In the genomic region with DNA sequence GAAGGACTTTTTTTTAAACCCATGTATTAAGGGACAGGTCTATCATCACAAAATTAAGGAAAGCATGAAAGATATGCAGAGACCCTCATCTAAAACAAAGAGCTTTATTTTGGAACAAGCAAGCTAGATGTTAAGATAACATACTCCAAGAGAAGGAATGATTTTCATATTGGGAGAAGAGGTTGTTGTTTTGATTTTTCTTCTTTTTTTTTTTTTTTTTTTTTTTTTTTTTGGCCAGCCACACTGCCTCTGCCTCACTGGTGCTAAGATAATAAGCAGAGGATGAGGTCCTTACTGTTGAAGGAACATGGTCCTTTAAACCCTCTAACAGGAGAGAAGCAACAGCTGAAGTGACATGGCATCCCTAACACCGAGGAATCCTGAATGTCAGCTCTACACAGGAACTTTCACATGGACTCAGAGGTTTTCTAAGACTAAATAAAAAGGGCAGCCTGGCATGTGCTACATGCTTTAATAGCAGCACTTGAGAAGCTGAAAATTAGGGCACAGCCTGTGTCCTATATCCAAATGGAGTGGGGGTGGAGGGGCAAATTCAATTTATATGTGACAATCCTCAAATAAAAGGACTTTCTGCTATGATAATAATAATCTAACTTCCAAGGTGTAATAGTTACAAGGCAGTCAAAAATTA, we compare ENCODE assay signal across 9 mouse cellular contexts. TPM values are rescaled to one million over a fixed set of nuclear protein-coding genes. Genes with fewer than 3 reads are reported as not detected.
DNase-seq lines count a peak whose midpoint lies in the region; ATAC-seq and TF ChIP-seq lines count a peak whose summit lies in the region.
"Had no signal": no experiment of that assay in that cellular context is flagged by ENCODE, and none has a peak within 500 bp of the region (broad histone marks: within the 10 kb centered on the region; RNA-seq: fewer than 3 reads in every experiment).

No protein-coding gene starts in this region.

- no peak for DNase-seq in cerebellum, adult 2 months
- DNase-seq in cerebellum, adult 11-12 months, result no peak
- DNase-seq in embryo, embryonic 9.5 days (ENCODE audit: extremely low spot score), result no peak

- H3K27me3 ChIP-seq in cerebellum, adult 2 months (ENCODE audit: control insufficient read depth, insufficient read depth, low read length), result no peaks in the 10 kb centered on the region
- no peaks in the 10 kb centered on the region for H3K27me3 ChIP-seq in hindbrain, embryonic 16.5 days (replicated peaks; ENCODE audit: control insufficient read depth, insufficient read depth, low read length)
- no peaks in the 10 kb centered on the region for H3K27me3 ChIP-seq in hindbrain, embryonic 12.5 days
- no peaks in the 10 kb centered on the region for H3K27me3 ChIP-seq in megakaryocyte, embryonic 14.5 days (replicated peaks)
- no peaks in the 10 kb centered on the region for H3K27me3 ChIP-seq in neural tube, embryonic 13.5 days

- peaks cover 6% of the 10 kb centered on the region for H3K36me3 ChIP-seq in hindbrain, embryonic 16.5 days (ENCODE audit: control insufficient read depth, insufficient read depth, low read length)
- peaks cover 19% of the 10 kb centered on the region for H3K36me3 ChIP-seq in hindbrain, embryonic 12.5 days
- H3K36me3 ChIP-seq in megakaryocyte, embryonic 14.5 days (replicated peaks; ENCODE audit: low read length), result peaks cover 78% of the 10 kb centered on the region
- H3K36me3 ChIP-seq in neural tube, embryonic 13.5 days, result peaks cover 11% of the 10 kb centered on the region

- 11% methylated on average over 1 of the region's 1 CpGs for WGBS in cerebellum, adult 2 months
- 70% methylated on average over 1 of the region's 1 CpGs for WGBS in hindbrain, embryonic 16.5 days
- 79% methylated on average over 1 of the region's 1 CpGs for WGBS in hindbrain, embryonic 12.5 days
- 72% methylated on average over 1 of the region's 1 CpGs for WGBS in neural tube, embryonic 13.5 days

- no peak for TF ChIP-seq CTCF in cerebellum, adult 2 months (IDR thresholded peaks at IDR 0.05; ENCODE audit: borderline replicate concordance, insufficient read depth, low read depth, low read length)

- no peak for ATAC-seq in hindbrain, embryonic 16.5 days
- no peak for ATAC-seq in hindbrain, embryonic 12.5 days (ENCODE audit: low FRiP score)
- ATAC-seq in megakaryocyte, adult 5-6 weeks (ENCODE audit: poor library complexity, severe bottlenecking), result no peak
- no peak for ATAC-seq in neural tube, embryonic 13.5 days (ENCODE audit: low read depth)

- H3K4me1 ChIP-seq in cerebellum, adult 2 months (ENCODE audit: control insufficient read depth, insufficient read depth, low read length), result peaks cover 14% of the 10 kb centered on the region
- peaks cover 9% of the 10 kb centered on the region for H3K4me1 ChIP-seq in hindbrain, embryonic 16.5 days (ENCODE audit: control insufficient read depth, insufficient read depth, low read depth, low read length)
- peaks cover 14% of the 10 kb centered on the region for H3K4me1 ChIP-seq in hindbrain, embryonic 12.5 days
- peaks cover 80% of the 10 kb centered on the region for H3K4me1 ChIP-seq in megakaryocyte, embryonic 14.5 days
- peaks cover 26% of the 10 kb centered on the region for H3K4me1 ChIP-seq in neural tube, embryonic 13.5 days (replicated peaks)

- no peak for TF ChIP-seq POLR2A in cerebellum, adult 2 months (IDR thresholded peaks at IDR 0.05; ENCODE audit: borderline replicate concordance, insufficient read depth, low read length)

- H3K9ac ChIP-seq in hindbrain, embryonic 16.5 days (ENCODE audit: low read depth, low read length), result no peak overlapping the region
- H3K9ac ChIP-seq in hindbrain, embryonic 12.5 days, result no peak overlapping the region
- H3K9ac ChIP-seq in neural tube, embryonic 13.5 days, result no peak overlapping the region

- no peak overlapping the region for H3K4me2 ChIP-seq in hindbrain, embryonic 16.5 days (ENCODE audit: low read length)
- H3K4me2 ChIP-seq in hindbrain, embryonic 12.5 days (replicated peaks), result no peak overlapping the region
- no peak overlapping the region for H3K4me2 ChIP-seq in neural tube, embryonic 13.5 days
- H3K4me2 ChIP-seq: heart, embryonic 11.5 days had no signal

- no peaks in the 10 kb centered on the region for H3K9me3 ChIP-seq in hindbrain, embryonic 16.5 days (ENCODE audit: control insufficient read depth, low read length)
- H3K9me3 ChIP-seq in hindbrain, embryonic 12.5 days (replicated peaks), result no peaks in the 10 kb centered on the region
- H3K9me3 ChIP-seq in megakaryocyte, embryonic 14.5 days, result no peaks in the 10 kb centered on the region
- H3K9me3 ChIP-seq in neural tube, embryonic 13.5 days, result no peaks in the 10 kb centered on the region

- H3K4me3 ChIP-seq in cerebellum, adult 2 months (replicated peaks; ENCODE audit: insufficient read depth, low read depth, low read length), result no peak overlapping the region
- H3K4me3 ChIP-seq in hindbrain, embryonic 16.5 days (ENCODE audit: low read length), result no peak overlapping the region
- no peak overlapping the region for H3K4me3 ChIP-seq in hindbrain, embryonic 12.5 days
- H3K4me3 ChIP-seq in megakaryocyte, embryonic 14.5 days (replicated peaks), result peak overlapping the region; percentile 31
- H3K4me3 ChIP-seq in neural tube, embryonic 13.5 days, result no peak overlapping the region

- peak overlapping the region; percentile 90; the same call in 1 of the 2 replicates for H3K27ac ChIP-seq in cerebellum, adult 2 months (ENCODE audit: insufficient read depth, low read length)
- H3K27ac ChIP-seq in hindbrain, embryonic 16.5 days (ENCODE audit: low read depth, low read length), result peak overlapping the region; percentile 33
- H3K27ac ChIP-seq in hindbrain, embryonic 12.5 days, result no peak overlapping the region
- H3K27ac ChIP-seq in neural tube, embryonic 13.5 days (replicated peaks), result peak overlapping the region; percentile 52; the same call in 1 of the 2 replicates

RNA-seq across cellular contexts. Expression of a gene that starts 17.9 kb away (rescaled TPM):
- 49.2 and 50.5 TPM in 2 replicates for polyA plus RNA-seq in cerebellum, adult 2 months (2012; rRNA removed)
- 34.0 and 35.3 TPM in 2 replicates for polyA plus RNA-seq in hindbrain, embryonic 16.5 days (2015; fragmentation: Nextera tagmentation; extraction: Ambion mirVana)
- 63.6 and 67.9 TPM in 2 replicates for polyA plus RNA-seq in hindbrain, embryonic 12.5 days (2016; fragmentation: Nextera tagmentation; extraction: Ambion mirVana)
- 3.1 and 38.7 TPM in 2 replicates for polyA plus RNA-seq in megakaryocyte, embryonic 14.5 days (2012; ENCODE audit: insufficient read depth, low replicate concordance)
- total RNA-seq in megakaryocyte, adult 5-6 weeks (2015), result 51.4 and 54.4 TPM in 2 replicates
- 88.6 and 119 TPM in 2 replicates for total RNA-seq in megakaryocyte, adult 5-6 weeks (2017)
- polyA plus RNA-seq in neural tube, embryonic 13.5 days (2015; fragmentation: Nextera tagmentation; extraction: Ambion mirVana), result 34.6 and 45.5 TPM in 2 replicates
